Mouse (Mus musculus) Patski (cell line): Measurements from ENCODE around the gene Atad5. TPM values are rescaled to one million over a fixed set of nuclear protein-coding genes. Genes with fewer than 3 reads are reported as not detected.
"Not testable (repeated sequence)": the region's sequence is repeated elsewhere in the genome, so short reads cannot be mapped to it uniquely, and the experiment has no call there.

ENCODE experiments used
- ATAC-seq: fragments of 100-300 bp; one replicate; pipeline ENCODE4 v1.8.0; 2021
- CTCF ChIA-PET: fragments of 350-600 bp; sonication (Branson Sonifier 250); formaldehyde crosslinking; loops from one replicate; lab custom pipeline; 2022; ENCODE audit warnings: inconsistent platforms; lab: Charles Lee
- POLR2A ChIA-PET: fragments of 350-600 bp; sonication (Branson Sonifier 250); formaldehyde crosslinking; loops from one replicate; lab custom pipeline; 2022; ENCODE audit warnings: antibody characterized with exemption, inconsistent platforms; lab: Charles Lee
- DNase-seq: peaks from one replicate; pipeline ENCODE4 v3.0.0-alpha.2; 2011; ENCODE audit warnings: low read depth, low spot score
- H3K27me3 ChIP-seq: fragments of 371-371 bp; one replicate; pipeline ENCODE4 v1.5.1; 2021
- CTCF ChIP-seq: fragments of 100-300 bp; IDR thresholded peaks from one replicate; pipeline ENCODE4 v1.5.1; 2021
- in situ Hi-C: fragments of 300-500 bp; cut with MboI; formaldehyde crosslinking; loops from 3 replicates; pipeline ENCODE4 v1.11.1; 2018; ENCODE audit warnings: low pct_unique_long_range_greater_than_20kb, mixed read lengths
- polyA plus RNA-seq: library from polyadenylated mRNA; unstranded; gene quantifications from one replicate; pipeline ENCODE4 v1.2.3, GENCODE M21; 2021

The Atad5 gene
- polyA plus RNA-seq, 1 experiment from 2014 or later, result 4.5 TPM

- H3K27me3 ChIP-seq, result no peaks in the 10 kb centered on the region
- ChIA-PET POLR2A (interaction anchor here (0.6 to 0.7 kb wide), 3 partner anchors 11 to 370 kb away, joined by 3 to 9 read pairs (median 3); no protein-coding TSS in a partner anchor), CTCF (no interaction called here)
- TF ChIP-seq CTCF, result no peak
- in situ Hi-C loops, result no loop called here
- peak; percentile 57 for ATAC-seq
- DNase-seq, result peak; percentile 73
Observed at GRCm38 (mm10) chr11:80062159-80062558, 27.0 kb upstream of the Atad5 start.

- H3K27me3 ChIP-seq, POLR2A ChIA-PET, ATAC-seq, DNase-seq, in situ Hi-C loops: not testable (repeated sequence)
- CTCF ChIA-PET, result interaction anchor here (0.9 to 1.5 kb wide), 4 partner anchors 9 to 24 kb away, joined by 3 to 4 read pairs (median 3); no protein-coding TSS in a partner anchor
- TF ChIP-seq CTCF, result peak; percentile 31
Observed at GRCm38 (mm10) chr11:80066373-80066772, 22.8 kb upstream of the Atad5 start.

GRCm38 (mm10) chr11:80067558-80067957 lies 21.6 kb upstream of the Atad5 start:
- ChIA-PET POLR2A (no interaction called here), CTCF (interaction anchor here (1.3 to 1.5 kb wide), 3 partner anchors 12 to 26 kb away, joined by 3 to 4 read pairs (median 3); no protein-coding TSS in a partner anchor)
- in situ Hi-C loops, result no loop called here
- no peak for DNase-seq
- no peak for TF ChIP-seq CTCF
- H3K27me3 ChIP-seq, result no peaks in the 10 kb centered on the region
- ATAC-seq, result no peak

GRCm38 (mm10) chr11:80069815-80070214 lies 19.4 kb upstream of the Atad5 start:
- TF ChIP-seq CTCF, result no peak
- DNase-seq, result no peak
- no peaks in the 10 kb centered on the region for H3K27me3 ChIP-seq
- in situ Hi-C loops, result no loop called here
- ATAC-seq, result no peak
- ChIA-PET POLR2A (no interaction called here), CTCF (interaction anchor here (0.8 to 1.6 kb wide), 2 partner anchors 14 to 28 kb away, joined by 3 read pairs; no protein-coding TSS in a partner anchor)

- in situ Hi-C loops, result no loop called here
- CTCF ChIA-PET, result interaction anchor here (1.0 to 1.5 kb wide), 2 partner anchors 16 to 38 kb away, joined by 3 to 5 read pairs; no protein-coding TSS in a partner anchor
- no peak for DNase-seq
- no peak for TF ChIP-seq CTCF
- ATAC-seq, result no peak
- no peaks in the 10 kb centered on the region for H3K27me3 ChIP-seq
- POLR2A ChIA-PET, result interaction anchor here (1.3 kb wide), 1 partner anchor 10 kb away, joined by 6 read pairs; the partner anchor contains the start of gene Crlf3
Observed at GRCm38 (mm10) chr11:80071039-80071438, 18.2 kb upstream of the Atad5 start.

- ATAC-seq, result no peak
- in situ Hi-C loops, result no loop called here
Observed at GRCm38 (mm10) chr11:80072365-80072764, 16.8 kb upstream of the Atad5 start.

GRCm38 (mm10) chr11:80075608-80076277 lies 13.5 kb upstream of the Atad5 start:
- no peaks in the 10 kb centered on the region for H3K27me3 ChIP-seq
- ChIA-PET CTCF (no interaction called here), POLR2A (no interaction called here)
- in situ Hi-C loops, result no loop called here
- no peak for ATAC-seq
- DNase-seq, result no peak
- TF ChIP-seq CTCF, result no peak

More at GRCm38 (mm10) chr11:80072365-80072764, 16.8 kb upstream of the Atad5 start:
- DNase-seq, result no peak
- TF ChIP-seq CTCF, result no peak
- ChIA-PET CTCF (interaction anchor here (0.9 to 1.5 kb wide), 3 partner anchors 15 to 39 kb away, joined by 3 to 5 read pairs (median 3); no protein-coding TSS in a partner anchor), POLR2A (no interaction called here)
- H3K27me3 ChIP-seq, result no peaks in the 10 kb centered on the region

GRCm38 (mm10) chr11:80077784-80078545 lies 11.2 kb upstream of the Atad5 start:
- no peak for TF ChIP-seq CTCF
- in situ Hi-C loops, result no loop called here
- DNase-seq (no peak), ATAC-seq (no peak)
- ChIA-PET CTCF (no interaction called here), POLR2A (no interaction called here)
- no peaks in the 10 kb centered on the region for H3K27me3 ChIP-seq

- in situ Hi-C loops, result no loop called here
- DNase-seq, result no peak
- CTCF ChIA-PET, result no interaction called here
Observed at GRCm38 (mm10) chr11:80078831-80079230, 10.4 kb upstream of the Atad5 start.

GRCm38 (mm10) chr11:80079751-80080150 lies 9.4 kb upstream of the Atad5 start:
- POLR2A ChIA-PET, result interaction anchor here (1.2 kb wide), 1 partner anchor 37 kb away, joined by 3 read pairs; no protein-coding TSS in a partner anchor
- H3K27me3 ChIP-seq, result no peaks in the 10 kb centered on the region
- ATAC-seq, result no peak
- TF ChIP-seq CTCF, result no peak
- no peak for DNase-seq
- CTCF ChIA-PET, result no interaction called here
- in situ Hi-C loops, result loop anchor here (5.0 kb wide), 1 partner anchor 37 kb away; no protein-coding TSS in a partner anchor

More at GRCm38 (mm10) chr11:80078831-80079230, 10.4 kb upstream of the Atad5 start:
- no peak for ATAC-seq
- no peaks in the 10 kb centered on the region for H3K27me3 ChIP-seq
- POLR2A ChIA-PET, result interaction anchor here (0.6 kb wide), 1 partner anchor 690 kb away, joined by 3 read pairs; no protein-coding TSS in a partner anchor
- no peak for TF ChIP-seq CTCF
